Mouse (Mus musculus) neutrophil, adult 5-6 weeks (primary cell): ENCODE measurements around the gene Sncb. TPM values are rescaled to one million over a fixed set of nuclear protein-coding genes. Genes with fewer than 3 reads are reported as not detected.
"Not testable (repeated sequence)": the region's sequence is repeated elsewhere in the genome, so short reads cannot be mapped to it uniquely, and the experiment has no call there.

ENCODE experiments used
- ATAC-seq: fragments of 151-379, 151-347 bp; 2 replicates; pipeline ENCODE4 v1.8.0; 2017; ENCODE audit warnings: mild to moderate bottlenecking, moderate TSS enrichment; ENCODE audit not compliant: insufficient number of reproducible peaks, poor library complexity, low FRiP score, severe bottlenecking; ENCODE audit errors: extremely low read depth
- total RNA-seq: library from RNA; stranded (forward); fragments of 200-1000 nt; gene quantifications from 2 replicates; pipeline ENCODE4 v1.2.3, GENCODE M21; 2017

The Sncb gene
- total RNA-seq, 1 experiment from 2014 or later: not detected

DNA sequence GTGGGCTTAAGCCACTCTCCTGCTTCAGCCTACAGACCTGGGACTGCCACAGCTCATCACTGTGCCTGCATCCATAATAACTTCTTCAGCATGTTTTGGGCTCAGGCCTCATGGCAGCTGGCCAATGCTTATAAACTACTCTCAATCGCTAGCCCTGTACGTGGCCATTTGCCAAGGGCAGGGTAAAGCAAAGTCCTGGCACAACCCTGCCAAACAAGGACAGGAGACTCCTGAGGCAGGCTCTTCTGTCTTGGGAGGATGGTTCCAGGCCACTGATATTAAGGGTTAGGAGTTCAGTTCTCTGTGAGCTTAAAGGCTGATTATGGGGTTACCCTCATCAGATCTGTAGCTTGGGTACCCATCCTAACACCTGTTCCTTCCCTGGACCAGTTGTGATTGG lies 21.2 kb upstream of the Sncb start:
- not testable (repeated sequence) for ATAC-seq

GRCm38 (mm10) chr13:54783698-54784097 lies 17.3 kb upstream of the Sncb start, which contains the start of gene Eif4e1b:
Eif4e1b (plus strand) TSS chr13:54783998.
- no peak for ATAC-seq

DNA sequence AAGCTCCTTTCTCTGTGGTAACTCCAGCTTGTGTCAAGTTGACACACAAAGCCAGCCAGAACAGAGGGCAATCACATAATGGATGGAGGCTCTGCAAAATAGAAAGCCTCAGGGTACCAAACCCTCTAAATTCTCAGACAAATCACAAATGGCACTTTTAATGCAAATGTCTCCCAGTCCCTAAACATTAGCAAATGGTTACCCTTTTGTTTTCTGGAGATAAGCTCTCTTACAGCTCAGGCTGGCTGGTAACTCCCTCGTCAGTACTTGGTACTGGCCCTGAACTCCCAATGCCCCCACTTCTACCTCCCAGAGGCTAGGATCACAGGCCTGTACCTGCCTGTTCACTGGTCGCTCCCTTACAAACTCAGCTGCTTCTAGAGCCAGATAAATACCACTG lies 16.8 kb upstream of the Sncb start:
- ATAC-seq: no peak

GRCm38 (mm10) chr13:54781086-54781485 lies 14.7 kb upstream of the Sncb start:
- no peak for ATAC-seq

DNA sequence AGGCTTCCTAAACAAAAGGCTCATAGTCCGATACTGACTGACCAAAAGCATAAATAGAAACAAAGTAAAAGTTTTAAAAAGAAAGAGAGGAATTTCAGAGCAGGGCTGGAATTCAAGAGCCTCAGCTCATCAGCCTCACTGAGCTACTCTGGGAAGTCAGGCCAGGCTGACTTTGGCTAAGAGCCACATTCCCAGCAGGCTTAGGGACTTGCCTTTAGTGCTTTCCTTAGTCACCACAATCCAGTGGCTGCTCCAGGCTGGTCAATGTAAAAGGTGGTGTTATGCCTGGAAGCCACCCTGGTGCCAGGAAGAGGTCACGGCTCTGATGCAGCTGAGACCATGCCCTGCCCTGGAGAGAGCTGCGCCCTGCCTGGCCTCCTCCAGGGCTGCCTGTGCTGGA lies 14.2 kb upstream of the Sncb start:
- no peak for ATAC-seq

GRCm38 (mm10) chr13:54767012-54767411 lies 617 bp upstream of the Sncb start:
- ATAC-seq: no peak

DNA sequence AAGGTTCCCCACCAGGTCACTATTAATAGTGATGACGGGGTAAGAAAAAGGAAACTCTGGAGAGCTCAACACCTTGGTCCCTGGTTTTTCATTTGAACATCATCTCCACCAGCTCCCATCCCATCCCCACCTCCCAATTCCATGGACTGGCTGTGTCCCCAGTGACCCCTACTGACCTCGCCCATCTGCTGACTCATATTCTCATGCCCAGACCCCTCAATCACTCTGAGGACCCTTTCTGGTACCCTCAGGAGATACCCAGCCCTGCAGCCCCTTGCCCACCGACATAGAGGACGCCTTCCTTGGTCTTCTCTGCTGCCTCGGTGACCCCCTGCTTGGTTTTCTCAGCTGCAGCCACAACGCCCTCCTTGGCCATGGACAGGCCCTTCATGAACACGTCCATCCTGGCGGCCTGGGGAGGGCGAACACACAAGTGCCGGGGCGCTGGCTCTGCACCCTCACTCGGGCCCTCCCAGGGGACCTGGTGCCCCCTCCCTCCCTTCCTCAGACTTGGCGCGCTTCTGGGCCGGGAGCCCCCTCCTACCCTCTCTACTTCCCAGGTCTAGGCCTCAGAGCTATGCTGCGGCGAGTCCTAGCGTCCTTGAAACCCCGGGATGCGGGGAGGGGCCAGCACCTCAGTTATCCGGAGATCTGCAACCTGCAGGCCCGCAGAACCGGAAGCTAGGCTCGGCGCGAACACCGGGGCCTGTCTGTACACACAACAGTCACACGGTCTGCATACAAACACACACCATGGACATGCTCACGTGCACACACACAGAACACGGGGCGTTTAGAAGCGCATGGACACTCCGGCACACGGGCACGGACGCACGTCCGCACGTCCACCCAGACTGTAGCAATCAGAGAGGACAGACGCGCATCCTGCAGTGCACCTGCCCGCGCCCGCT lies 859 bp downstream of the Sncb start:
- ATAC-seq: no peak

DNA sequence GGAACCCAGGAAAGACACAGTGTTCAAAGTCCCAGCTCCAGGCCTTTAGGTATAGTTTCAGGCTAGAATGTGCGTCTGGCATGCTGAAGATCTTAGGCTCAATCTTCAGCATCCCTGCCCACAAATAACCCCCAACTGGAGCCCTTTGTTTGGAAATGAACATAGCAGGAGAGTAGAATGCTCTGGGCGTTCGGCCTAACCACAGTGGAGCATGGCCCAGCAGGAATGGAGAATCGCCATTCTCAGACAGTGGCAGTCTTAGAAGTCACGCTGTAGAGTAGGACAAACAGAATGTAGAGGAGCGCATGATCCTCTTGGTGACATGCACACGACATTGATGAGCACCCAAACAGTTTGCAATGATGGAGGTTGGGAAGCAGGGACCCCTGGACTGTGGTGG lies 5.5 kb downstream of the Sncb start:
- no peak for ATAC-seq

DNA sequence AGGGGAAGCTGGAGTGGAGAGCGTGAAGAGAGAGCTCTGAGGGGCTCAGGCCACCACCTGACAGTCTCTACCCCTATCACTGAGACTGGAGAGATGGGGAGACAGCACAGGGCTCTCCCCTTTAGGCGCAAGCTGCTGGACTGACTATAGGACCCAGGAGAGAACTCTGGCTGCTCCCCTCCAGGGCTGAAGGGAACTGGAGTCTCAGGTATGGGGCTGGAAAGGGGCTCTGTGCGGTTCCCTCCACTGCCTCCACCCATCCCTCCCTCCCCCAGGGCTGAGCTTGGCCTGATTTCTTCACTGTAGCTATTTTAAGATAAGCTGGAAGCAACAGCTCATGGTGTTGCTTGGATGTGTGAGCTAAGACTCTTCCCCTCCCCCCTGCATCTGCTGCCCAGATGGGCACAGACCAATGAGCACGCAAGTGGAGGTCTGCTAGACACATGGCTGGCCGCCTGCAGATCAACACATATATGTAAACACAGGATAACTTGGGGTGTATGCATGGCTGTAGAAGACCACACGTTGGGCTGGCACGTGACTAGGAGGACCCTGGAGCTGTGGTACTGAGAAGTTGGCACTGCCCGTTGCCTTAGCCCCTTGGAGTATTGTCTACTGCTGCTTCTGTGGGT lies 6.1 kb downstream of the Sncb start:
- no peak for ATAC-seq

- ATAC-seq: no peak
Observed at GRCm38 (mm10) chr13:54759496-54759895, 6.9 kb downstream of the Sncb start.

DNA sequence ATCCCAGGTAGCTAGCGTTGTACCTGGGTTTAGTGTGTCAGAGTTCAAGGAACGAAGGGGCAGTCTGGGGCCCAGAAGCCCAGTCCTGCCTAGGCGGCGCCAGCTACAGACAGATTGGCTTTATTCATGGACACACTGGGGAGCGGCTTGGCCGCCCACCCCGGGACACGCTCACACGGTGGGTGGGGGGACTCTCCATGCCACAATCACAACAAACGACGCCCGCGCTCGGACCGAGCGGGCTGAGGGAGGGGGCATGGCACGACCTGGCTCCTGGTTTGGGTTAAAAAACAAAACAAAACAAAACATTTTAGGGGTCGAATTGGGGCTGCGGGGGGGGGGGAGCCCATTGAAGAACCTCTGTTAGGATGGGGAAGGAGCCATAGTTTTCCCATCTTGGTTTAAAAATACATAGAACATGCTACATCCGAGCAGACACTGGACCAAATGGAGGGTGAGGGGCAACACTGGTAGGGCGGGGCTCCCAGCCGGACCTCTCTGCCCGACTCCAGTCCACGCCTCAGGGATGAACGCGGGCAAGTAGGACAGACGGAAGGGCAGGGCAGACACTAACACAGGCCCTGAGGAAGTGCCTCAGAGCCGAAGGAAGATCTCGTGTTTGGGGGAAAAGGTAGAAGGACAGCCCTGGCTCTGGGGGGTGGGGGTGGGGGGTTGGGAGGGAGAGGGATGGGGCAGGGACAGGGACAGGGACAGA lies 7.5 kb downstream of the Sncb start:
- ATAC-seq: no peak

DNA sequence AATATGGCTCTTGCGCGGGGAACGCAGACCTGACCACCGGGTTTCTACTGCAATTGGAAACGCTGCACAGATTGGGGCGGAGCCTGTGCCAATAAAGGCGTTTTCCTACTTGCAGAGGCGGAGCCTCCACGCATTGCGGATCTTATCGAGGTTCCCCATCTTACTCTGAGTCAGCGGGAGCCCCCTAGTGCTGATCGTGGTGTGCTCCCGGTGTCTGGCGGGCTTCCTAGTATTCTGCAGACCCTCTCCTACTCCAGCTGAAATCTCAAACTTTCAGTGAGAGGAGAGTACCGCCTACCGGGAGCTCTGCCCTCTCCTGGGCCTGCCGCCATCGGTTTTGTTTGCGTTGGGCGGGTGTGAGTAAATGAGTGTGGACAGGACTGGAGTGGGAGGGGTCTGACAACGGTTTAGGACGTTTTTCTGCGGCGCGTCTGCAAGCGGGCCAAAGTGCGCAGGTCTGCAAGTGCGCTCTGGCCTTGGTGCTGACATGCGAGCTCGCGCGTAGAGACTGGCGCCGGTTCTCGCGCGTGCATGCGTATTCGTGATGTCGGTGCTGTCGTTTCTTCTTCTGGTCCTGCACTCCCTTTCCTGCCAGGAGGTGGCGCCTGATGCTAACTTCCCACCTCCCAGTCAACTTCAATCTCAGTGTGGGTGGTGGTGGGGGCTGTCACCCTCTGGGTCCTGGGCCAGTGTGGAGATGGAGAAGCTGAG lies 8.2 kb downstream of the Sncb start:
- peak; percentile 39; the same call in 1 of the 2 replicates for ATAC-seq

DNA sequence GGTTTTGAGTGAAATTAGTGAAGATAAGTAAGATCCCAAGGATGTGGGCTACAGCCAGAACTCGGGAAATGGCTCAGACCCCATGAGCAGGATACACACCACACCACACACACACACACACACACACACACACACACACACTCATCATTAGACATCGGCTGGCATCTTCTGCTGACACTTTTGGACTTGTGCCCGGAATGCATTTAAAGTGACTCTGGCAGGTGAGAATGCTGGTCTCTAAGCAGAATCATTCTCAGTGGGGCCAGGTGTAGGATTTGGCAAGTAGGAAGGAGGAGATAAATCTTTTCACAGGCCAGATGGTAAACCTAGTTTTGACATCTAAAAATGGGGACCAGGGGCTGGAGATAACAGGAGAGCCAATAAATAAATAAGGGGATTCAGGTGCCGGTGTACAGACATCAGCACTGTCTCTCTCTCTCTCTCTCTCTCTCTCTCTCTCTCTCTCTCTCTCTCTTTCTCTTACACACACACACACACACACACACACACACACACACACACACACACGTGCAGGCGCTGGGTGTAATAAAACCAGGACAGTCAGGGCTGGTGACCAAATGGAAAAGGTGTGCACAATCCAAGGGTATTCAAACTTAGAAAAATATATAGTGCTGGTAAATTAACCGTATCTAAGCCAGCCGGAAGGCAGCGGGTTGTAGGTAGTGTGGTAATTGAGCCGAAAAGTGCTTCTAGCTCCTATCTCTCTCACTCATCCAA lies 9.1 kb downstream of the Sncb start:
- ATAC-seq: no peak

DNA sequence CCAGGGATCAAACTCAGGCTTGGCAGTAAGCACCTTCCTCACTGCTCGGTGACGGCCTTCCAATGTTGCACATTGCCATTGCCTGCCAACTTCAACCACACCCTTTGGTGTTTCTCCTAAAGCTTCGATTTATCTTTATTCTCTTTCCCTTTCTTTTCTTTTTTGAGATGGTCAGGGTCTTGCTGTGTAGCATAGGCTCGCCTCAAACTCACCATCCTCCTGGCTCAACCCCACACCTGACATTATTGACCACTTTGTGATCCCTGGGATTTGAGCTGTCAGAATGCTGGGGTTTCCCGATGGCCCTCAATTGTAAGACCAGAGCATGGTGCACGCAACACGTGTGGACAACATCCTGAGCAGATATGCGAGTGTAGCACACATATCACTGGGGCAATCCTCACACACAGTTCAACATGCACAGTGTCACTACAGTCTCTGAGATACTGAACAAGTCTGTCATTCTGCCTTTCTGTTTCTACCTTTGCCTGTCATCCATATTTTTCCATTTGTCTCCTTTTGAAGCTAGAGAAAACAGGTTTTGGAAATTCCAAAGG lies 10.2 kb downstream of the Sncb start:
- ATAC-seq: no peak

DNA sequence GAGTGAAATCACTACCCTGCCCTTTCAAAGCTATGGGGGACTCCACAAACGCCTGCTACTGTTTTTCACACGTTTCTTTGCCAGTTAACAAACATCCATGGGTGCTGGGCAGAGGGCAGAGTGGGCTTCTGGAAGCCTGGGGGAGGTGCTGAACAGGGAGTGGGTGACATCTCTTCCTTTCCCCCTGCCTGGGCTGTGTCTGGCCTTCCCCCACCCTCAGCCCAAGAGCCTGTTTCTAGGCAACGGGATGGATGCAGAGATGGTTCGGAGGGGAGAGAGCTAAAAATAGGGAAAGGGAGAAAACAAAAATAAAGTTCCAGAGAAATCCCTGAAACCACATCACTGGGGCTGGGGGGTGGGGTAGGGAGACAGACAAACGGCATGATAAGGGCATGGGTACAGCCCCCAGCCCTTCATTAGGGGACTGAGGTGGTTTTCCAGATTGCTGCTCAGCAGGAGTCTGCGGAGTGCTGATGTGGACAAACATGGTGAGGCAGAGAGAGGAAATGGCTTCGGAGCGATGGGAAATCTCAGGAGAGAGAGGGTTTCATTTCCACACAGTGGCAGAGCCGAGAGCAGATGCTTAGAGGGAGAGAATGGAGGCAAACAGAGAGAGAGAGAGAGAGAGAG lies 11.1 kb downstream of the Sncb start:
- ATAC-seq: no peak

- no peak for ATAC-seq
Observed at GRCm38 (mm10) chr13:54754169-54755080, 12.0 kb downstream of the Sncb start.

GRCm38 (mm10) chr13:54753733-54754132 lies 12.7 kb downstream of the Sncb start:
- ATAC-seq: no peak
